Mouse (Mus musculus): ENCODE data around the gene Scgb1b3.

The Scgb1b3 gene

GRCm38 (mm10) chr7:31375292-31375691 lies at the start of gene Scgb1b3:
Gene Scgb1b3 (plus strand): TSS chr7:31375592.
- DNase-seq (ENCODE audit: low read depth, low spot score) = no peak

DNA sequence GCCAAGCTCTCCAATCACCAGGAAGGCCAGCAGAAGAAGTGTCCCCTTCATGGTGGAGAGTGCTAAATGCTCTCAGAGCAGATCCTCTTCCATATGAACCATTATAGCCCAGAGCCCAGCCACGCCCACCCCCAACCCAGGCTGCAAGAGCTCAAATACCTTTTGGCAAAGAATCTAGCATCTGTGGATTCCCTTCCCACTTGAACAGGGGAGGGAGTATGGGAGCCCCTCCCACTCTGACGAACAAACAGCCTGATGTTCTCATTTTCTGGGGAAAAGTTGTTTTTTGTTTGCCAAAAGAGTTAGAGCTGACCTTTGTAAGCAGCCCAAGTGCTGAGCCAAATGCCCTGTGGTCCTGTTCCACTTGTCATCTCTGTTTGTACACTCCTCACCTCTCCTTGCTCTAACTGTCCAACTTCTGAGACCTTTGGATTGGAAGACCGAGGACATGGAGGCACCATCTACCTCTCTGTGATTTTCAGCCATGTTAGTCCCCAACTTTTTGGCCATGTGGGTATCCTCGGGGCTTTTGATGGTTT lies 13.3 kb upstream of the Scgb1b3 start, which contains the start of gene Scgb2b3:
Scgb2b3 (minus strand) TSS at position 51 of the 539 bp plus-strand sequence.
- DNase-seq (ENCODE audit: low read depth, low spot score) = no peak
